Mouse (Mus musculus): Measurements from ENCODE around the gene Tprkb. TPM values are rescaled to one million over a fixed set of nuclear protein-coding genes. Genes with fewer than 3 reads are reported as not detected.

Gene Tprkb
- total and polyA plus RNA-seq, 3 experiments: 11.0 to 14.1 (median 12.2) TPM

- Histone ChIP-seq H3K27me3 (ENCODE audit: control insufficient read depth, insufficient read depth, low read length) (no peaks in the 10 kb centered on the region), H3K36me3 (ENCODE audit: control insufficient read depth, insufficient read depth, low read length) (no peaks in the 10 kb centered on the region), H3K27ac (peak overlapping the region; percentile 12; the same call in 1 of the 2 replicates), H3K9ac (ENCODE audit: low read depth, low read length) (no peak overlapping the region), H3K79me2 (replicated peaks; ENCODE audit: control insufficient read depth, insufficient read depth, low read length) (no peaks in the 10 kb centered on the region), H3K4me3 (no peak overlapping the region), H3K4me1 (ENCODE audit: control insufficient read depth, insufficient read depth, low read length) (peaks cover 3% of the 10 kb centered on the region; the same call in 1 of the 2 replicates)
- peak in 1 of 2 experiments; percentile 18 for DNase-seq
- no peak for TF ChIP-seq EP300 (IDR thresholded peaks at IDR 0.05; ENCODE audit: insufficient read depth, low read depth, low read length)
- no peak for TF ChIP-seq CTCF (IDR thresholded peaks at IDR 0.05)
- no peak for TF ChIP-seq POLR2A (IDR thresholded peaks at IDR 0.05; ENCODE audit: insufficient read depth, low read depth, low read length)
- intact Hi-C loops (cut with DNase I): loop anchor here (10.0 kb wide), 1 partner anchor 718 kb away; the partner anchor contains the start of gene Snrnp27
- 79% methylated on average over 4 of the region's 4 CpGs for WGBS
Measured at GRCm38 (mm10) chr6:85966686-85967085, 55.0 kb downstream of the Tprkb start.

GRCm38 (mm10) chr6:85969889-85970288 lies 58.2 kb downstream of the Tprkb start:
- Histone ChIP-seq H3K36me3 (ENCODE audit: control insufficient read depth, insufficient read depth, low read length) (no peaks in the 10 kb centered on the region), H3K27me3 (ENCODE audit: control insufficient read depth, insufficient read depth, low read length) (no peaks in the 10 kb centered on the region), H3K79me2 (replicated peaks; ENCODE audit: control insufficient read depth, insufficient read depth, low read length) (no peaks in the 10 kb centered on the region), H3K9ac (ENCODE audit: low read depth, low read length) (no peak overlapping the region), H3K4me1 (ENCODE audit: control insufficient read depth, insufficient read depth, low read length) (peaks cover 3% of the 10 kb centered on the region; the same call in 1 of the 2 replicates), H3K27ac (no peak overlapping the region), H3K4me3 (no peak overlapping the region)
- 24% methylated on average over 2 of the region's 2 CpGs for WGBS
- TF ChIP-seq POLR2A (IDR thresholded peaks at IDR 0.05; ENCODE audit: insufficient read depth, low read depth, low read length): no peak
- no peak for TF ChIP-seq EP300 (IDR thresholded peaks at IDR 0.05; ENCODE audit: insufficient read depth, low read depth, low read length)
- TF ChIP-seq CTCF (IDR thresholded peaks at IDR 0.05): no peak
- no peak for DNase-seq
- intact Hi-C loops (cut with DNase I): loop anchor here (10.0 kb wide), 1 partner anchor 715 kb away; the partner anchor contains the start of gene Snrnp27

- Histone ChIP-seq H3K79me2 (replicated peaks; ENCODE audit: control insufficient read depth, insufficient read depth, low read length) (no peaks in the 10 kb centered on the region), H3K4me3 (no peak overlapping the region), H3K27me3 (ENCODE audit: control insufficient read depth, insufficient read depth, low read length) (no peaks in the 10 kb centered on the region), H3K36me3 (ENCODE audit: control insufficient read depth, insufficient read depth, low read length) (no peaks in the 10 kb centered on the region), H3K27ac (no peak overlapping the region), H3K9ac (ENCODE audit: low read depth, low read length) (no peak overlapping the region), H3K4me1 (ENCODE audit: control insufficient read depth, insufficient read depth, low read length) (no peaks in the 10 kb centered on the region)
- 39% methylated on average over 3 of the region's 3 CpGs for WGBS
- intact Hi-C loops (cut with DNase I): no loop called here
- no peak for DNase-seq
- TF ChIP-seq CTCF (IDR thresholded peaks at IDR 0.05): no peak
- TF ChIP-seq EP300 (IDR thresholded peaks at IDR 0.05; ENCODE audit: insufficient read depth, low read depth, low read length): no peak
- no peak for TF ChIP-seq POLR2A (IDR thresholded peaks at IDR 0.05; ENCODE audit: insufficient read depth, low read depth, low read length)
Measured at GRCm38 (mm10) chr6:85972699-85973098, 61.0 kb downstream of the Tprkb start.

- Histone ChIP-seq H3K27me3 (ENCODE audit: control insufficient read depth, insufficient read depth, low read length) (no peaks in the 10 kb centered on the region), H3K9ac (ENCODE audit: low read depth, low read length) (no peak overlapping the region), H3K79me2 (replicated peaks; ENCODE audit: control insufficient read depth, insufficient read depth, low read length) (no peaks in the 10 kb centered on the region), H3K4me3 (no peak overlapping the region), H3K4me1 (ENCODE audit: control insufficient read depth, insufficient read depth, low read length) (no peaks in the 10 kb centered on the region), H3K36me3 (ENCODE audit: control insufficient read depth, insufficient read depth, low read length) (no peaks in the 10 kb centered on the region), H3K27ac (no peak overlapping the region)
- DNase-seq: no peak
- 73% methylated on average over 3 of the region's 3 CpGs for WGBS
- intact Hi-C loops (cut with DNase I): no loop called here
- TF ChIP-seq POLR2A (IDR thresholded peaks at IDR 0.05; ENCODE audit: insufficient read depth, low read depth, low read length) (no peak), CTCF (IDR thresholded peaks at IDR 0.05) (no peak), EP300 (IDR thresholded peaks at IDR 0.05; ENCODE audit: insufficient read depth, low read depth, low read length) (no peak)
Measured at GRCm38 (mm10) chr6:85973336-85973735, 61.7 kb downstream of the Tprkb start.

GRCm38 (mm10) chr6:85974941-85975617 lies 63.4 kb downstream of the Tprkb start:
- Histone ChIP-seq H3K4me3 (no peak overlapping the region), H3K36me3 (ENCODE audit: control insufficient read depth, insufficient read depth, low read length) (no peaks in the 10 kb centered on the region), H3K79me2 (replicated peaks; ENCODE audit: control insufficient read depth, insufficient read depth, low read length) (no peaks in the 10 kb centered on the region)

GRCm38 (mm10) chr6:85975761-85976160 lies 64.1 kb downstream of the Tprkb start:
- H3K27ac ChIP-seq: no peak overlapping the region
- WGBS: 84% methylated on average over 1 of the region's 1 CpGs
- no peak for DNase-seq
- no peaks in the 10 kb centered on the region for H3K36me3 ChIP-seq (ENCODE audit: control insufficient read depth, insufficient read depth, low read length)
- intact Hi-C loops (cut with DNase I): no loop called here
- no peaks in the 10 kb centered on the region for H3K79me2 ChIP-seq (replicated peaks; ENCODE audit: control insufficient read depth, insufficient read depth, low read length)
- no peak overlapping the region for H3K4me3 ChIP-seq
- no peaks in the 10 kb centered on the region for H3K27me3 ChIP-seq (ENCODE audit: control insufficient read depth, insufficient read depth, low read length)
- no peak for TF ChIP-seq EP300 (IDR thresholded peaks at IDR 0.05; ENCODE audit: insufficient read depth, low read depth, low read length)
- no peak for TF ChIP-seq POLR2A (IDR thresholded peaks at IDR 0.05; ENCODE audit: insufficient read depth, low read depth, low read length)
- TF ChIP-seq CTCF (IDR thresholded peaks at IDR 0.05): no peak
- H3K9ac ChIP-seq (ENCODE audit: low read depth, low read length): no peak overlapping the region
- no peaks in the 10 kb centered on the region for H3K4me1 ChIP-seq (ENCODE audit: control insufficient read depth, insufficient read depth, low read length)

More at GRCm38 (mm10) chr6:85974941-85975617, 63.4 kb downstream of the Tprkb start:
- Histone ChIP-seq H3K27ac (no peak overlapping the region), H3K4me1 (ENCODE audit: control insufficient read depth, insufficient read depth, low read length) (no peaks in the 10 kb centered on the region), H3K27me3 (ENCODE audit: control insufficient read depth, insufficient read depth, low read length) (no peaks in the 10 kb centered on the region), H3K9ac (ENCODE audit: low read depth, low read length) (no peak overlapping the region)
- no peak for DNase-seq
- whole genome bisulfite sequencing: 70% methylated on average over 10 of the region's 10 CpGs
- intact Hi-C loops (cut with DNase I): no loop called here
- TF ChIP-seq CTCF (IDR thresholded peaks at IDR 0.05) (no peak), EP300 (IDR thresholded peaks at IDR 0.05; ENCODE audit: insufficient read depth, low read depth, low read length) (no peak), POLR2A (IDR thresholded peaks at IDR 0.05; ENCODE audit: insufficient read depth, low read depth, low read length) (no peak)
